Mouse (Mus musculus) left cerebral cortex, adult 2 months (tissue): ENCODE results near the gene Ccdc71l. TPM values are rescaled to one million over a fixed set of nuclear protein-coding genes. Genes with fewer than 3 reads are reported as not detected.

Experiments used
- DNase-seq, 2 experiments: peaks; one replicate each; pipeline ENCODE4 v3.0.0; 2021 to 2022; ENCODE audit warnings: low spot score in 2 of 2, mixed read lengths in 1 of 2; ENCODE audit errors: extremely low spot score in 1 of 2
- H3K27ac ChIP-seq: fragments of 200-600 bp; 2 replicates; pipeline ENCODE4 v1.8.1; 2022
- H3K4me3 ChIP-seq: fragments of 200-600 bp; 2 replicates; pipeline ENCODE4 v1.8.1; 2022
- CTCF ChIP-seq: fragments of 200-600 bp; IDR thresholded peaks from 2 replicates; pipeline ENCODE4 v1.8.1; 2022; ENCODE audit warnings: antibody characterized with exemption, mild to moderate bottlenecking, moderate library complexity
- intact Hi-C: fragments of 180-260 bp; cut with DNase I; formaldehyde crosslinking; loops from one replicate; pipeline ENCODE4 v1.15.1; 2025
- total RNA-seq, 2 experiments: library from RNA; stranded (reverse); gene quantifications; 2 replicates each; pipeline ENCODE4 v1.2.3; 2021

Gene Ccdc71l
- total RNA-seq, 2 experiments from 2014 or later, result 13.0 to 13.1 TPM

DNA sequence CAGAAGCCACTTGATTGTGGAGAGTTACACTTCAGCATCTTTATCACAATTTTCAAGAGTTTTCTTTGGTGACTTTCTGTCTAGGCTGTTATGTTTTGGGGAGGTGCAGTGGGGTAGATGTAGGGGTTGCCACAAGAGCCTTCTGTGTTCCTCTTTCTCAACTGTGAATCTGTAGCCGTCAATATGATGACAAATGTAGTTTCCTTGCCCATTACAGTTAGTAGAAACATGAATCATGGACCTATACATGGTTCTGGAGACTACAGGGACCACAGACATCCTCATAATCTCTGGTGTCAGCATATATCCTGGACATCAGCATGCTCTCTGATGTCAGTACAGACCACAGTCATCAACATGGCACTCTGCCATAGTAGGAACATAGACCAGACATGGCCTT, 52.5 kb downstream of the Ccdc71l start:
- intact Hi-C loops, result no loop called here
- Histone ChIP-seq H3K4me3 (no peak overlapping the region), H3K27ac (no peak overlapping the region)
- DNase-seq, result no peak
- TF ChIP-seq CTCF, result no peak

Other genes with a start within 250 kb of the Ccdc71l start
- 1 to 10 TPM; 3.1 to 4.0 TPM for gene Pik3cg, start 170.0 kb upstream of the Ccdc71l start, total RNA-seq